Mouse (Mus musculus): ENCODE data around the gene H2-Eb2. TPM values are rescaled to one million over a fixed set of nuclear protein-coding genes. Genes with fewer than 3 reads are reported as not detected.
A peak's percentile ranks its signal among the peaks of the same experiment; 100 is the strongest.

Gene H2-Eb2
- polyA plus RNA-seq, 1 experiment from 2014 or later, result not detected

DNA sequence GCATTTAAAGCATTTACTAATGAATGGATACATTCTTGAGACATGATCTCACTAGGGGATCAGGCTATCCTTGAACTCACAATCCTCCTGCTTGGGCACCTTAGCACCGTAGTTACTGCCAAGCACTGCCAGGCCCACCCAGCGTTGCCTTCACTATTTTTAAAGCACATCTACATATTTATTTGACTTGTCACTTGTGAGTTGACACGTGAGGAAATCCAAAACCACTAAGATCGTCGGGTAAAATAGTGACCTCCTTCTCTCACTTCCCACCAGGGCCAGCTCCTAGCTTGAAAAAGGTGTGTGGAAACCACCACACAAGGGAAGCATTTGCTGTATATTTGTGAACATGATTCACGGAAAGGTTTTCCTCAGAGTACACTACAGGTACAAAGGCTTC, 38.5 kb upstream of the H2-Eb2 start:
- no peak overlapping the region for H3K9ac ChIP-seq (ENCODE audit: low read depth, low read length)
- 67% methylated on average over 6 of the region's 6 CpGs for WGBS
- no peaks in the 10 kb centered on the region for H3K36me3 ChIP-seq (ENCODE audit: control insufficient read depth, insufficient read depth)
- no peaks in the 10 kb centered on the region for H3K9me3 ChIP-seq (ENCODE audit: control insufficient read depth)
- no peaks in the 10 kb centered on the region for H3K4me1 ChIP-seq (replicated peaks; ENCODE audit: control insufficient read depth, insufficient read depth, low read length)
- no peak for ATAC-seq
- H3K27ac ChIP-seq (ENCODE audit: low read depth, low read length), result no peak overlapping the region
- no peak overlapping the region for H3K4me2 ChIP-seq (replicated peaks; ENCODE audit: low read depth)
- H3K4me3 ChIP-seq (ENCODE audit: low read depth, low read length), result no peak overlapping the region
- H3K27me3 ChIP-seq (replicated peaks; ENCODE audit: control insufficient read depth, insufficient read depth, low read length), result no peaks in the 10 kb centered on the region
- TF ChIP-seq CTCF (IDR thresholded peaks at IDR 0.05; ENCODE audit: low read depth), result no peak

DNA sequence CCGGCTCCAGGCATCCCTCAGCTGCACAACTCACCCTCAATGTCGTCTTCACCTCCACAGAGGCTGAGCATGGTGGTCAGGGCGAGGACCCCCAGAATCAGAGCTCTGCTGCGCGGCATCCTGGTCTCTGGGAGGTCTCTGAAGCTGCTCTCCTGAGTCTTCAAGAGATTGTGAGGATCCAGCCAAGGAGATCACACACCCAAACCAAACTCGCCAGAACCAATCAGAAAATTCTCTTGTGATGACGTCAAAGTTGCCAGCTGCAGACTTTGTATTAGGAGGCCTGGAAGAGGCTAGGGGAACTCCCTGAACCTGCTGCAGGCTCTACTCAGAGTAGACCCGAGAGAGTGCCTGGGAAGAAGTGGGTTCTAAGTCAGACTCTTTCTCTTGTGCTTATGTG, 37.8 kb upstream of the H2-Eb2 start, which contains the start of gene H2-Aa:
TSS of gene H2-Aa (minus strand) at position 176 of the 400 bp plus-strand sequence.
- Histone ChIP-seq H3K4me1 (replicated peaks; ENCODE audit: control insufficient read depth, insufficient read depth, low read length) (no peaks in the 10 kb centered on the region), H3K27me3 (replicated peaks; ENCODE audit: control insufficient read depth, insufficient read depth, low read length) (no peaks in the 10 kb centered on the region), H3K27ac (ENCODE audit: low read depth, low read length) (no peak within 1 kb of the TSS), H3K9me3 (ENCODE audit: control insufficient read depth) (no peaks in the 10 kb centered on the region), H3K4me2 (replicated peaks; ENCODE audit: low read depth) (no peak within 1 kb of the TSS), H3K36me3 (ENCODE audit: control insufficient read depth, insufficient read depth) (no peaks in the 10 kb centered on the region), H3K9ac (ENCODE audit: low read depth, low read length) (no peak within 1 kb of the TSS), H3K4me3 (ENCODE audit: low read depth, low read length) (no peak within 1 kb of the TSS)
- peak; percentile 69 for ATAC-seq
- WGBS, result 18% methylated on average over 8 of the region's 8 CpGs
- no peak for TF ChIP-seq CTCF (IDR thresholded peaks at IDR 0.05; ENCODE audit: low read depth)

DNA sequence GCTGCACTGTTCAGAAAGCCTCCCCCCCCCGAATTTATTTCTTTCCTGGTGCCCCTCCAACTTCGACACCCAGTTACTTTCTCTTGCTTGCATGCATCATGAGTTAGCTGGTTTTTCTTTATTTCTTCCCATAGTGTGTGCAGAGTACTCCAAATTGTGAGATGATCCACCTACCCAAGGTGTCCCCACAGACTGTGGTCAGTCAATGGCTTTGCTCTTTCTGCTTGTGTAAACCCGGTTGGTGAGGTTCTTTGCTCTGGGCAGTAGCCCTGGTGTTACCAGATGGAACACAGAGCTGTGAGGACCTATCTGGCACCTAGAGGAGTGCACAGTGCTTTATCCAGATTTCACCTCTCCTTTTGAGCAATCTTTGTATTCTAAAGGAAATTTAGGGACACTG, 37.3 kb upstream of the H2-Eb2 start:
- Histone ChIP-seq H3K9ac (ENCODE audit: low read depth, low read length) (no peak overlapping the region), H3K36me3 (ENCODE audit: control insufficient read depth, insufficient read depth) (no peaks in the 10 kb centered on the region), H3K9me3 (ENCODE audit: control insufficient read depth) (no peaks in the 10 kb centered on the region), H3K4me1 (replicated peaks; ENCODE audit: control insufficient read depth, insufficient read depth, low read length) (no peaks in the 10 kb centered on the region), H3K27me3 (replicated peaks; ENCODE audit: control insufficient read depth, insufficient read depth, low read length) (no peaks in the 10 kb centered on the region), H3K4me2 (replicated peaks; ENCODE audit: low read depth) (no peak overlapping the region), H3K4me3 (ENCODE audit: low read depth, low read length) (no peak overlapping the region), H3K27ac (ENCODE audit: low read depth, low read length) (no peak overlapping the region)
- WGBS, result 69% methylated on average over 3 of the region's 3 CpGs
- no peak for TF ChIP-seq CTCF (IDR thresholded peaks at IDR 0.05; ENCODE audit: low read depth)
- ATAC-seq, result no peak

DNA sequence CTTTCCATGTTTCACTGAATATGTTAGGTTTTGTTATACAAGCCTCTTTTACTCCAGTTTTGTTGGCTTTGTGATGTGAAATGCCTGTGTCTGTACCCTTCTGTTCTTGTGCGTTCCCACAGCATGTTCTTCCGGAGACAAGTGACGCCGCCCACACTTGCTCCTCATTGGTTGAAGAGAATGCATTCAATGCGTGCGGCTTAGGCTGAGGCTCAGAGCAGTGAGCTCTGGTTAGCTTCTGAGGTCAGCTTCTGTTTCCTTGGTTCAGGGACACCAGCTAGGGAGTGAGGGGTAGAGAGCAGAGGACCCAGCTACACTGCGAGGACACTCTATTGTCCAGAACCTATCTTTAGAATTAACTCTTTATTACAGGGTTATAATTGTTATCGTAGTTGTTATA, 33.9 kb upstream of the H2-Eb2 start:
- H3K27ac ChIP-seq (ENCODE audit: low read depth, low read length), result no peak overlapping the region
- TF ChIP-seq CTCF (IDR thresholded peaks at IDR 0.05; ENCODE audit: low read depth), result no peak
- H3K27me3 ChIP-seq (replicated peaks; ENCODE audit: control insufficient read depth, insufficient read depth, low read length), result no peaks in the 10 kb centered on the region
- ATAC-seq, result peak; percentile 77
- no peak overlapping the region for H3K4me2 ChIP-seq (replicated peaks; ENCODE audit: low read depth)
- H3K36me3 ChIP-seq (ENCODE audit: control insufficient read depth, insufficient read depth), result no peaks in the 10 kb centered on the region
- no peak overlapping the region for H3K4me3 ChIP-seq (ENCODE audit: low read depth, low read length)
- H3K9ac ChIP-seq (ENCODE audit: low read depth, low read length), result no peak overlapping the region
- H3K9me3 ChIP-seq (ENCODE audit: control insufficient read depth), result no peaks in the 10 kb centered on the region
- no peaks in the 10 kb centered on the region for H3K4me1 ChIP-seq (replicated peaks; ENCODE audit: control insufficient read depth, insufficient read depth, low read length)
- 18% methylated on average over 8 of the region's 8 CpGs for WGBS

DNA sequence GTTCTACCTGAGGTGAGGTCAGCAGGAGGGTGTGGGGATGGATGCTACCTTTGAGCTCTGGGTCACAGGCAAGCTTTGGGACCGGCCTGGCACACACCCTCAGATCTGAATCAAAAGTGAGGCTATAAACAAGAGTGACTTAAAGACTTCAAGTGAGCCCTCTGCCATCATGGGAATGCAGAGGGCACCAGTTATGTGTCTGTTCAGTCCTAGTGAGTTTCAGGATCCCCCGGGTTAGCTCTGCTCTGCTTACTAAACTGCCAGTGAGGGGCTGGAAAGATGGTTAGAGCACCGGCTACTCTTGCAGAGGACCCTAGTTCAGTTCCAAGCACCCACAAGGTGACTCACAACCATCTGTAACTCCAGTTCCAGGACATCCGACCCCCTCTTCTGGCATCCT, 32.9 kb upstream of the H2-Eb2 start:
- no peak for TF ChIP-seq CTCF (IDR thresholded peaks at IDR 0.05; ENCODE audit: low read depth)
- H3K27ac ChIP-seq (ENCODE audit: low read depth, low read length), result no peak overlapping the region
- H3K4me3 ChIP-seq (ENCODE audit: low read depth, low read length), result no peak overlapping the region
- H3K9ac ChIP-seq (ENCODE audit: low read depth, low read length), result no peak overlapping the region
- no peak overlapping the region for H3K4me2 ChIP-seq (replicated peaks; ENCODE audit: low read depth)
- no peaks in the 10 kb centered on the region for H3K27me3 ChIP-seq (replicated peaks; ENCODE audit: control insufficient read depth, insufficient read depth, low read length)
- no peaks in the 10 kb centered on the region for H3K9me3 ChIP-seq (ENCODE audit: control insufficient read depth)
- 83% methylated on average over 4 of the region's 4 CpGs for WGBS
- no peaks in the 10 kb centered on the region for H3K4me1 ChIP-seq (replicated peaks; ENCODE audit: control insufficient read depth, insufficient read depth, low read length)
- H3K36me3 ChIP-seq (ENCODE audit: control insufficient read depth, insufficient read depth), result no peaks in the 10 kb centered on the region
- no peak for ATAC-seq

DNA sequence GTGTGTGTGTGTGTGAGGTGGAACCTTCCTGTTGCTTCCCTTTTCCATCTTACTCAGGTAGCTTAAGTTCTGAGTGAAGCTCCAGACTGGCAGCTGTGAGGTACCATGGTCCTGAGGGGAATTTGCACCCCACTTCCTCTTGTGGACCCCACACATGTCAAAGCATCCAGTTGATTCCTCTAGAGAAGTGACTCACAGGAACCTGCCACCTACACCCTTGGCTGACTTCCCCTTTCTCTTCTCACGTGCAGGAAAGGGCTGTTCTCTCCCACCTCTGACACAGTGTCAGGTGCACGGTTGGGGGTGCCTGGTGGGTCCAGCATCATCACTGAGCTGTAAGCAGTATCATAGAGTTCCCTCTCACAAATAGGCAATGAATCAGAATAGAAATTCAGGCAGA, 31.9 kb upstream of the H2-Eb2 start:
- no peak for TF ChIP-seq CTCF (IDR thresholded peaks at IDR 0.05; ENCODE audit: low read depth)
- no peaks in the 10 kb centered on the region for H3K4me1 ChIP-seq (replicated peaks; ENCODE audit: control insufficient read depth, insufficient read depth, low read length)
- WGBS, result 42% methylated on average over 2 of the region's 2 CpGs
- no peak overlapping the region for H3K9ac ChIP-seq (ENCODE audit: low read depth, low read length)
- H3K27ac ChIP-seq (ENCODE audit: low read depth, low read length), result no peak overlapping the region
- no peak overlapping the region for H3K4me2 ChIP-seq (replicated peaks; ENCODE audit: low read depth)
- no peaks in the 10 kb centered on the region for H3K36me3 ChIP-seq (ENCODE audit: control insufficient read depth, insufficient read depth)
- H3K9me3 ChIP-seq (ENCODE audit: control insufficient read depth), result no peaks in the 10 kb centered on the region
- H3K27me3 ChIP-seq (replicated peaks; ENCODE audit: control insufficient read depth, insufficient read depth, low read length), result no peaks in the 10 kb centered on the region
- no peak overlapping the region for H3K4me3 ChIP-seq (ENCODE audit: low read depth, low read length)
- ATAC-seq, result no peak

DNA sequence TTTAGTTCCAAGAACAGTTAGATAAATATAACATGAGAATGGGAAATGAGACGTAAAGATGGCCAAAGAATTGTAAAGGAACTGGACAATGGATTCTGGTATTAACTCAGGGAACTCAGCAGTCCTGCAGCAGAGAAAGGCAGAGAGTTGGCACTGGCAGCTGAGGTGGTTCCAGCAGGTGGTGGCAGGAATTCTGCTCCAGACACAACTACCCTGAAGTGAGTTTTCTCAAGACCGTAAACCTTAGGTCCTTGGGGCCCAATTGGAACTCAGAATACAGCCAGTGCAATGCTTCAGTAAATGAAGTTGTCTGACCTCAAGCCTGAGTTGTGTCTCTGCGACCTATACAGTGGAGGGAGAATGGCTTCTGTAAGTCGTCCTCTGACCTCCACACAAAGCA, 31.2 kb upstream of the H2-Eb2 start:
- H3K27ac ChIP-seq (ENCODE audit: low read depth, low read length), result no peak overlapping the region
- 68% methylated on average over 4 of the region's 4 CpGs for WGBS
- no peaks in the 10 kb centered on the region for H3K27me3 ChIP-seq (replicated peaks; ENCODE audit: control insufficient read depth, insufficient read depth, low read length)
- H3K4me1 ChIP-seq (replicated peaks; ENCODE audit: control insufficient read depth, insufficient read depth, low read length), result no peaks in the 10 kb centered on the region
- no peak overlapping the region for H3K4me2 ChIP-seq (replicated peaks; ENCODE audit: low read depth)
- H3K9me3 ChIP-seq (ENCODE audit: control insufficient read depth), result no peaks in the 10 kb centered on the region
- no peak for ATAC-seq
- no peak overlapping the region for H3K9ac ChIP-seq (ENCODE audit: low read depth, low read length)
- TF ChIP-seq CTCF (IDR thresholded peaks at IDR 0.05; ENCODE audit: low read depth), result no peak
- H3K4me3 ChIP-seq (ENCODE audit: low read depth, low read length), result no peak overlapping the region
- no peaks in the 10 kb centered on the region for H3K36me3 ChIP-seq (ENCODE audit: control insufficient read depth, insufficient read depth)

All from intestine, postnatal 0 days (tissue).